Mouse (Mus musculus) adrenal gland, postnatal 14 days (tissue): ENCODE data around the gene Fam155a. TPM values are rescaled to one million over a fixed set of nuclear protein-coding genes. Genes with fewer than 3 reads are reported as not detected.
"Not testable (repeated sequence)": the region's sequence is repeated elsewhere in the genome, so short reads cannot be mapped to it uniquely, and the experiment has no call there.

Source experiments
- DNase-seq: peaks from one replicate; pipeline ENCODE4 v3.0.0; 2021; ENCODE audit warnings: mixed read lengths
- long read RNA-seq, 2 experiments: library from polyadenylated mRNA; stranded (forward); transcript quantifications; one replicate each; pipeline ENCODE4 v2.0.0; 2021
- total RNA-seq: library from RNA; stranded (reverse); gene quantifications from 2 replicates; pipeline ENCODE4 v1.2.3, GENCODE M21; 2021

Fam155a gene
- total RNA-seq = 7.4 and 9.3 TPM in 2 replicates
- long read RNA-seq, experiment 1, partial matches to known transcripts = 0 of 3 reads
- long read RNA-seq, experiment 1, other reads (novel, unspliced or antisense) = 3 of 3 reads
- long read RNA-seq, experiment 2, partial matches to known transcripts = 0 of 1 reads
- long read RNA-seq, experiment 2, other reads (novel, unspliced or antisense) = 1 of 1 reads

GRCm38 (mm10) chr8:9770999-9771605, at the start of gene Fam155a:
Gene Fam155a, minus strand, starts transcription at chr8:9771161.
- no peak for DNase-seq

DNA sequence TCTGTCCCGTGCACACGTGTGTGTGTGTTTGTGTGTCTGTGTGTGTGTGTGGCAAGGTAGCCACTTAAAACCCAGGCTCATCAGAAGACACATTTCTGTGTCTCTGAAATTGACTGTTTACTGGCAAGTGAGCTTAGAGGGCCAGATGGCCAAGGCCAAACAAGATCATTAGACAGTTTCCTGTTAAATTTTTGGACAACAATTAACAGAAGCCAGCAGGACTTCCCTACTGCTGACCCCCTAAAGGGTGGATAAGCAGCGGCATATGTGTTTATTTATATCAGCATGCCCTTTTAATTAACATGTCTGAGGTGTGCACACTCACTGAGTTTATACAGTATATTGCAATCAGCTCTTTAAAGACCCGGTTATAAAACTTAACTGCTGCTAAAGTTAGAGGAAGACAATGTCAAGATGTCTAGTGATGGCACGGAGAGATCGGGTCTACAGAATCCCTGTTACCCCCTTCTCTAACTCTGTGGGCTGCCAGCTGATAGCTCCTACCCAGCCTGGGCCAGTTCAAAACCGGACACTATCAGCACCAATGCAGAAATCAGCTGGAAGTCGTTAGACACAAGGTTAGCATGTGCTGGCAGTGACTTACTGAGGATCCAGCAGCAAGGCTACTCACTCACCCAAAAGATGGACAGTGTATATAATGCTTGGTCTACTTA, 42.4 kb upstream of the Fam155a start:
- DNase-seq = no peak

- DNase-seq = no peak
Observed at GRCm38 (mm10) chr8:9810955-9811530, 40.1 kb upstream of the Fam155a start.

- no peak for DNase-seq
Observed at GRCm38 (mm10) chr8:9808596-9808995, 37.6 kb upstream of the Fam155a start.

GRCm38 (mm10) chr8:9805676-9806075, 34.7 kb upstream of the Fam155a start:
- no peak for DNase-seq

DNA sequence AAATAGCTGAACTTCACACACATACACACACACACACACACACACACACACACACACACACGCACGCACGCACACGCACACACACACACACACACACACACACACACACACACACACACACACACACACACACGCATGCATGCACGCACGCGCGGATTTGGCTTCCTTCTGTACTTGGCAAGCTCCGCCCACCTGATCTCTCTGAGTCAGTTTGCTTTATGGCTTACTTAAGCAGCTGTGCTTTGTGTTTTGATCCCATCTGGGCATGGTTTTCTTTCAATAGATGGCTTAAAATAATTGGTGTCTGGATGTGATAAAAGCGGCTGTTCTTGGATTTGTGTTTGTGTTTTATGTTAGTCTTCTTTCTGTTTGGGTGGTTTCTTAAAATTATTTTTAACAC, 29.4 kb upstream of the Fam155a start:
- DNase-seq = not testable (repeated sequence)

DNA sequence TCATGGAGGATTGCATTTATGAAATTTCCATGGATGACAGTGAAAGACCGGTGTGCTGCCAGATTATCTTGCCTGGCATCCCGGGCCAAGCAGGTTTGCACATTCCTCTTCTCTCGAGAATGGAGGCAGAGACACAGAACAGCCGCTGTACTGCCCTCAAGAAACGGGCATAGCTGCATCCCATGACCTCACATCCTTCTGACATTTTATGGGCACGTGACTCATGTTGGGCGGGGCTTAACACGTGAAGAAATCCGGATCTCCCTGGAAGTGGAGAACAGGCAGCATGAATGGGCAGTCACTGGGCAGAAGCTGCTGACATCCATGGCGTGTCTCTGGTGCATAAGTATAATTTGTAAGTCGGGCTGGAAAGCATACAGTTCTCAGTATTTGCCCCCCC, 29.0 kb upstream of the Fam155a start:
- DNase-seq = no peak

DNA sequence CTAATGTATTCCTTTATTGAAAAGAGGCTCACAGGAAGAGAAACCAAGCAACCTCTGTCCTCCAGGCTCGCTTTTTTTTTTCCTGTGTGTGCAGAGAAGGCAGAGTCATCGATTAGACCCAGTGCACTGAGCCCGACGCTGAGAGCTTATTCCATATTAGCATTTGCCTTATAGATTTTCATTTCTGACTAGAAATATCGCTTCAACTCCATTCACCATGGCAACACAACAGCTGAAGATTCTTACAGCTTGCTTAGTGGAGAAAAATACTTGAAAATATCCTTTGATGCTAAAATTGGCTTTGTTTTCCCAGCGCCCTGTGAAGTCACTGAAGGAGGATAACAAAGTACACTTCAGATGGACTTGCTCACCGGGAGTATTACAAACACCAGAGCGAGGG, 26.6 kb upstream of the Fam155a start:
- no peak for DNase-seq

- no peak for DNase-seq
Observed at GRCm38 (mm10) chr8:9795724-9796123, 24.8 kb upstream of the Fam155a start.

GRCm38 (mm10) chr8:9793351-9793750, 22.4 kb upstream of the Fam155a start:
- no peak for DNase-seq

- no peak for DNase-seq
Observed at GRCm38 (mm10) chr8:9780332-9780731, 9.4 kb upstream of the Fam155a start.

GRCm38 (mm10) chr8:9778148-9778547, 7.2 kb upstream of the Fam155a start:
- DNase-seq = no peak

GRCm38 (mm10) chr8:9776818-9777217, 5.9 kb upstream of the Fam155a start:
- no peak for DNase-seq

- peak; percentile 12 for DNase-seq
Observed at GRCm38 (mm10) chr8:9772519-9772840, 1.5 kb upstream of the Fam155a start.

- peak; percentile 28 for DNase-seq
Observed at GRCm38 (mm10) chr8:9771606-9772518, 901 bp upstream of the Fam155a start.

DNA sequence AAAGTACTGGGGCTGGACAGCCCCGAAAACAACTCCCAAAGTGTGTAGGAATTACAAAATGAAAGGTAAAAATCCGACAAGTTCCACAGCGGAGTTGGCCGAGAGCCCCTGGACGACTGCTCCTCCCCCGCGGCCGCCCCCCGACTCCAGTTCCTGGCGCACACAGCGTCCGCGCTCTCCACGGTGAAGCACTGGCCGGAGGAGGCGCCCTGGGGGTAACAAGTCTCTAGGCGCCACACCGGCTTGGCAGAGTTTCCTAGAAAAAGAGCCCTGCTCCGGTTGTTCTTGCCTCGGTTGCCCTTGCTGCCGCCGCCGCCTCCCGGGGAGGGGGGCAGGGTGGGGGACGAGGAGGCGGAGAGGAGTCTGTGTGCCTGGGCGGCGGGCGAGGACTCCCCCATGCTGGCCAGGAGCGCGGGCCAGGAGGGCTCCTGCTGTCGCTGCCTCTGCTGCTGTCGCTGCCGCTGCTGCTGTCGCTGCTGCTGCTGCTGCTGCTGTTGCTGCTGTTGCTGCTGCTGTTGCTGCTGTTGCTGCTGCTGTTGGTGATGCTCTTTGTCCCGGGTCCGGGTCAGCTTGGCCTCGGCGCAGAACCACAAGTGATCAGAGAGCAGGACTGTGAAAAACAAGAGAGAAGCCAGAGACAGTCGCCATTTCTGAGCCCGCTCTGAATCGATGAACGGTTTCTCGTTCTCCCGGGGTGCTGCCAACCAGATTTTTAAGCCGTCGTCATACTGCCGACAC, 531 bp downstream of the Fam155a start:
- peak; percentile 25 for DNase-seq

- DNase-seq = peak; percentile 83
Observed at GRCm38 (mm10) chr8:9769061-9769460, 1.9 kb downstream of the Fam155a start.

DNA sequence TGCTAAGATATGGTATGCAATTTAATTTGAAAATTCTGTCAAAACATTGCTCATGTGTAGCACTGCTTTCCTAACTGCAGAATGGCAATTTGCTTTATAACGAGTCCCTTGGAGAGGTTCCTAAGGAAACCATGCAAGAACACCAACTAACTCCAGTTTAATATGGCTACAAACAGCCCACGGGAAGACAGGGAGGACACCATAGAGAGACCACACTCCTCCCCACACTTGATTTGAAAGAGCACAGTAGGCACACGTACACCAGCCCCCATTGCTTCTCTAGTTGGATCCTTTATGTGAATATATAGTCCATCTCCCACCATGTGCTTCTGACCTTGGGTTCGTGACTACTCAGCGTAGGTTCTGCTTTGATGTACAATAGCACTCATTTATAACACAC, 35.8 kb downstream of the Fam155a start:
- DNase-seq = no peak

DNA sequence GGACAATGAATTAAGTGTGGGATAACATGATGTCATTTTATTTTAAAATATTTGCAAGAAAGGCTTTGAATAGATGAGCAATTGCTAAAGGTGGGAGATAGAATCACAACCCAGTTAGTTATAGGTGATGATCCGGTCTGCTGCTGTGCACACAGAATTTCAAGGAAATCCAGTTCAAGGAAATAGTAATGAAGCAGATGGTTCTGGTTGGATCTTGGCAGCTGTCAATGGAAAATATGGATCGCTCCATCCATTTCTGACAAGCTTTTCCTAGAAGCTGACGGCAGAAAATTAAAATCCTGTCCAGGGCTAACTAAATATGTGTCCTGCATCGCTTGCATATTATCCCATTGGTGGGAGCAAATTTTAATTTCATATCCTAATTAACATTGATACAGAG, 61.2 kb downstream of the Fam155a start:
- DNase-seq = no peak

GRCm38 (mm10) chr8:9707433-9707832, 63.5 kb downstream of the Fam155a start:
- DNase-seq = no peak

DNA sequence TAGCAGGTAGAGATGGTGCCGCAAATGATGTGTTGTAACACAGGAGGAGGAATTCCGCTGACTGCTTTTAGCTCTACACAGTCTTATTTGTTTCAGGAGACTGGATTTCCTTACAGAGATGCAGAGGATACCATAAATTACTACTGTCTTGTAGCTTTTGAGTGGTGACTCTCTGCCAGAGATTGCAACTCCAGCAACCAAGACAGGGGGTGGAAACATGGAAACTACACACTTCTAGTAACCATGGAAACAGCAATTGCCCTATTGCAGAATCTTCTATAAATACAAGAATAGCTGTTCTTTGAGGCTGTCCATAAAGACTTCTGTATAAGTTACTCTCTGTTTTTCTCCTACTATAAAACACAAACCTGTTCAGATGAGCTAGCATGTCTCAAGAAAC, 76.2 kb downstream of the Fam155a start:
- no peak for DNase-seq

DNA sequence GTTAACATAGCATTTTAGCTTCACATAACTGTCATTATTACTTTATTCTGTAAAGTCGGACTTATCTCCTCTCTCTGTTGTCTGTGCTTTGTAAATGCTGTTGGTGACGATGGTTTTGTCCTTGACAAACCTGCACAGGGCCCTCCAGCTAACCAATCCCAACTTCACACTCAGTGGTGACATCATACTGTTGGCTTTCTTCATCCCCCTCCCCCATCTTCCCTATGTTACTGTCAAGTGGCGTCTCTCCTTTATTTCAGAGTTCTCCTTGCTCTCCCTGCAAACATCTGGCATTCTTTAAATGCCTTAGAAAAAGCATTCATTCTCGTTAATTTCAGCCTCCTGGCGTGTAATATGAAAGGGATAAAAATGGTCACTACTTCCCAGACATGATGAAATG, 78.6 kb downstream of the Fam155a start:
- DNase-seq = peak; percentile 13
